Mouse (Mus musculus): ENCODE results near the gene Comp. TPM values are rescaled to one million over a fixed set of nuclear protein-coding genes. Genes with fewer than 3 reads are reported as not detected.

Comp gene
- polyA plus RNA-seq, 1 experiment from 2014 or later, result 2.7 TPM

DNA sequence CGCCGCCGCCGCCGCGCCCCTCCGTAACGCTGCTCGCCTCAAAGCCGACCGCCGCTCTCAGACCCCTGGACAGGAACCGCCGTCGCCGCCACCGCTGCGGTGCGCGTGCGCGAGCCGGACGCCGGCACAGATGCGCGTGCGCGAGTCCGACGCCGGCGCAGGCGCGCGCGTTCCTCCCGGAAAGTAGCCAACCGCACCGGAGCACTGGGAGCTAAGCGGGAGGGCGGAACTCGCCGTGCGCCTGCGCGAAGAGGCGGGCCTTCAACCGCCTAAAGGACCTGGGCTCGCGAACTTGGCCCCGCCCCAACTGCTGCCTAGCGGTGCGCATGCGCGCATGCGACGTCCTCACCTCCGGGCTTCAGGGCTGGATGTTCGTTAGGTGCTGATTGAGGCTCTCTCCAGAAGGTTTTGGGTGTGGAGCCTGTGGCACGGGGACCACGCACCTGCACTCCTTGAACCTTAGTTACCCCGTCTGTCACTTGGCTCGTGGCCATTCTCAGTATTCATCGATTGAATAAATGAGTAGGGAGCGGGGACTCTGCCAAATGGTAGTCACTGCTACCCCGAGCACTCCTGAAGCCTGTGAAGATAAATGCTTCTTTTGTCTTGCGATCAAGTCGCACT, 20.1 kb upstream of the Comp start, which contains the start of gene Upf1:
TSS of gene Upf1 (minus strand) at position 85 of the 624 bp plus-strand sequence.
- Histone ChIP-seq H3K4me3 (peak within 1 kb of the TSS; percentile 96), H3K4me1 (replicated peaks) (peaks cover 49% of the 10 kb centered on the region), H3K9me3 (replicated peaks) (0 out of 2 replicates have a peak, but pooled peaks cover 2% of the 10 kb centered on the region), H3K9ac (peak within 1 kb of the TSS; percentile 98), H3K4me2 (peak within 1 kb of the TSS; percentile 99), H3K27me3 (replicated peaks) (no peaks in the 10 kb centered on the region), H3K27ac (ENCODE audit: poor library complexity, severe bottlenecking) (peak within 1 kb of the TSS; percentile 79), H3K36me3 (peaks cover 19% of the 10 kb centered on the region)
- under 1% methylated on average over 69 of the region's 69 CpGs for WGBS
- ATAC-seq (ENCODE audit: insufficient number of reproducible peaks, low FRiP score), result peak; percentile 91

GRCm38 (mm10) chr8:70354004-70354403, 19.4 kb upstream of the Comp start:
- H3K27me3 ChIP-seq (replicated peaks), result no peaks in the 10 kb centered on the region
- H3K4me1 ChIP-seq (replicated peaks), result peaks cover 42% of the 10 kb centered on the region
- peak overlapping the region; percentile 67 for H3K9ac ChIP-seq
- WGBS, result 65% methylated on average over 4 of the region's 4 CpGs
- H3K9me3 ChIP-seq (replicated peaks), result 0 out of 2 replicates have a peak, but pooled peaks cover 2% of the 10 kb centered on the region
- peak overlapping the region; percentile 76 for H3K4me2 ChIP-seq
- no peak overlapping the region for H3K27ac ChIP-seq (ENCODE audit: poor library complexity, severe bottlenecking)
- no peak for ATAC-seq (ENCODE audit: insufficient number of reproducible peaks, low FRiP score)
- H3K4me3 ChIP-seq, result peak overlapping the region; percentile 96
- H3K36me3 ChIP-seq, result peaks cover 12% of the 10 kb centered on the region

GRCm38 (mm10) chr8:70356111-70356510, 17.2 kb upstream of the Comp start:
- ATAC-seq (ENCODE audit: insufficient number of reproducible peaks, low FRiP score), result peak; percentile 69
- no peak overlapping the region for H3K4me3 ChIP-seq
- no peaks in the 10 kb centered on the region for H3K27me3 ChIP-seq (replicated peaks)
- H3K4me2 ChIP-seq, result no peak overlapping the region
- H3K9me3 ChIP-seq (replicated peaks), result 0 out of 2 replicates have a peak, but pooled peaks cover 2% of the 10 kb centered on the region
- H3K36me3 ChIP-seq, result no peaks in the 10 kb centered on the region
- no peak overlapping the region for H3K9ac ChIP-seq
- peaks cover 28% of the 10 kb centered on the region for H3K4me1 ChIP-seq (replicated peaks)
- WGBS, result 71% methylated on average over 1 of the region's 1 CpGs
- peak overlapping the region; percentile 48; the same call in 1 of the 2 replicates for H3K27ac ChIP-seq (ENCODE audit: poor library complexity, severe bottlenecking)

DNA sequence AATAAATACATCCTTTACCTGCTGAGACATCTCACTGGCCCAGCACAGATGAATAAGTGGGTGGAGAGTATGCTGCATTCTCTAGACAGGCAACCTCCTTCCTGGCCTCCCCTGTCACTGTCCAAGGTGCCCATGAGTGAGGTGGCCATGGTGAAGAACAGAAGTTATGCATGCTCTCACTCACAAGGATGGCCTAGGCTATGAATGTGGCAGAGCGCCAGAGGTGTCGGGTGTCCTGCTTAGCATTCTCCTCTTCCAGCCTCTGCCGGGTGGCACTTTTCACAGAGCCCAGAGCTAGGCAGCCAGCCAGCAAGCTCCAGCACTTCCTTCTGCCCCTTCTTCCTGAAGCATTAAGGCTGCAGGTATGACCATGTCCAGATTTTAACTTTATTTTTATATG, 13.9 kb upstream of the Comp start:
- peaks cover 7% of the 10 kb centered on the region for H3K4me1 ChIP-seq (replicated peaks)
- H3K36me3 ChIP-seq, result no peaks in the 10 kb centered on the region
- no peaks in the 10 kb centered on the region for H3K27me3 ChIP-seq (replicated peaks)
- H3K4me2 ChIP-seq, result no peak overlapping the region
- no peak for ATAC-seq (ENCODE audit: insufficient number of reproducible peaks, low FRiP score)
- 0 out of 2 replicates have a peak, but pooled peaks cover 2% of the 10 kb centered on the region for H3K9me3 ChIP-seq (replicated peaks)
- H3K4me3 ChIP-seq, result no peak overlapping the region
- H3K9ac ChIP-seq, result no peak overlapping the region
- no peak overlapping the region for H3K27ac ChIP-seq (ENCODE audit: poor library complexity, severe bottlenecking)
- WGBS, result 30% methylated on average over 3 of the region's 3 CpGs

GRCm38 (mm10) chr8:70360769-70361168, 12.6 kb upstream of the Comp start:
- peaks cover 7% of the 10 kb centered on the region for H3K4me1 ChIP-seq (replicated peaks)
- 0 out of 2 replicates have a peak, but pooled peaks cover 2% of the 10 kb centered on the region for H3K9me3 ChIP-seq (replicated peaks)
- no peak overlapping the region for H3K9ac ChIP-seq
- no peak overlapping the region for H3K4me2 ChIP-seq
- WGBS, result 49% methylated on average over 4 of the region's 4 CpGs
- H3K27ac ChIP-seq (ENCODE audit: poor library complexity, severe bottlenecking), result no peak overlapping the region
- H3K27me3 ChIP-seq (replicated peaks), result no peaks in the 10 kb centered on the region
- no peaks in the 10 kb centered on the region for H3K36me3 ChIP-seq
- ATAC-seq (ENCODE audit: insufficient number of reproducible peaks, low FRiP score), result no peak
- no peak overlapping the region for H3K4me3 ChIP-seq

DNA sequence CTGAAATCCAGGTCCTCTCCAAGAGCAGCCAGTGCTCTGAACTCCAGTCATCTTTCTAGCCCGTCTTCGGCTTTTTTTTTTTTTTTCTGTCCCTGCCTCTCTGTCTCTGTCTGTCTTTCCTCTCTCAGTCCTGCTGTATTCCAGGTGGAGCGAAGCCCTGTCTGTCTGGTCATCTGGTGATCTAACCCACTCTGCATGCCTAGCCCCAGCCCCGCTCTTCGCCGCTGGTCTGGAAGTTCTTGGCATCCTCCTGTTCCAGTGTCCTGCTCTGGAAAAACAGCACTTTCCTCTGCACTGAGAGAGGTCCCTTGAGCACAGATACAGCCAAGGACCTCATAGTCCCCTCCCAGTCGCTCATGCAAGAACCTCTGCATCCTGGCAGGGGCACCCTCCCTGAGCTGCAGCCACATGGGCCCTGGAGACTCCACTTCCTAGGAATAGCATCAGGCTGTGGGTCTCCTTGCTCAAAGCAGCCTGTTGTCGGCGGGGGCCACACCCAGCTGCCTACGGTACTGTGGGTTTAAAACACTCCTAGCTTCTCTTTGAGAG, 11.8 kb upstream of the Comp start:
- Histone ChIP-seq H3K27ac (ENCODE audit: poor library complexity, severe bottlenecking) (no peak overlapping the region), H3K4me1 (replicated peaks) (peaks cover 7% of the 10 kb centered on the region), H3K9me3 (replicated peaks) (0 out of 2 replicates have a peak, but pooled peaks cover 2% of the 10 kb centered on the region), H3K4me3 (no peak overlapping the region), H3K36me3 (no peaks in the 10 kb centered on the region), H3K4me2 (no peak overlapping the region), H3K27me3 (replicated peaks) (no peaks in the 10 kb centered on the region), H3K9ac (0 out of 2 replicates have a peak overlapping the region, but pooled peaks have one; percentile 14)
- WGBS, result 69% methylated on average over 10 of the region's 10 CpGs
- no peak for ATAC-seq (ENCODE audit: insufficient number of reproducible peaks, low FRiP score)

GRCm38 (mm10) chr8:70364066-70364465, 9.3 kb upstream of the Comp start:
- ATAC-seq (ENCODE audit: insufficient number of reproducible peaks, low FRiP score), result peak; percentile 61
- no peaks in the 10 kb centered on the region for H3K36me3 ChIP-seq
- no peaks in the 10 kb centered on the region for H3K9me3 ChIP-seq (replicated peaks)
- H3K4me2 ChIP-seq, result no peak overlapping the region
- H3K4me3 ChIP-seq, result no peak overlapping the region
- H3K27me3 ChIP-seq (replicated peaks), result no peaks in the 10 kb centered on the region
- peaks cover 11% of the 10 kb centered on the region for H3K4me1 ChIP-seq (replicated peaks)
- 35% methylated on average over 5 of the region's 5 CpGs for WGBS
- no peak overlapping the region for H3K27ac ChIP-seq (ENCODE audit: poor library complexity, severe bottlenecking)
- no peak overlapping the region for H3K9ac ChIP-seq

DNA sequence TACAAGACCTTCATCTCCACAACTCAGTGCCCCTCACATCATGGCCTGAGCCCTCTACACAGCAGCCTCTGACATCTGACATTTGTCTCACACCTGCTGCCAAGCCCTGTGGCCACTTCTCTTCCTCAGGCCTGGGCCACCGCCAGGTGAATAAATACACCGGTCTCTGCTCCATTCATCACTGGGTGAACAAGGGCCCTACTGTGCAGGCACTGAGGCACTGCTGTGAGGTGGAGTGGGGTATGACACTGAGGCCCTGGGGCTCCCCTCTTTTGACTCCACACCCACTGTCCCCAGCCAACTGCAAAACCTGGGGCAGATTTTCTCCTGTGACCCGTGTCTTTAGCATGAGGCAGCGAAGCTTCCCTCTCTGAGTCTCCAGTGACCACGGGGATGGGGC, 6.8 kb upstream of the Comp start:
- no peaks in the 10 kb centered on the region for H3K9me3 ChIP-seq (replicated peaks)
- no peak for ATAC-seq (ENCODE audit: insufficient number of reproducible peaks, low FRiP score)
- no peak overlapping the region for H3K4me3 ChIP-seq
- H3K36me3 ChIP-seq, result no peaks in the 10 kb centered on the region
- peaks cover 14% of the 10 kb centered on the region for H3K4me1 ChIP-seq (replicated peaks)
- no peak overlapping the region for H3K27ac ChIP-seq (ENCODE audit: poor library complexity, severe bottlenecking)
- no peak overlapping the region for H3K9ac ChIP-seq
- WGBS, result 73% methylated on average over 5 of the region's 5 CpGs
- peaks cover 3% of the 10 kb centered on the region for H3K27me3 ChIP-seq (replicated peaks)
- H3K4me2 ChIP-seq, result no peak overlapping the region

- Histone ChIP-seq H3K4me3 (no peak overlapping the region), H3K9ac (no peak overlapping the region), H3K36me3 (no peaks in the 10 kb centered on the region), H3K27me3 (replicated peaks) (peaks cover 41% of the 10 kb centered on the region), H3K9me3 (replicated peaks) (no peaks in the 10 kb centered on the region), H3K27ac (ENCODE audit: poor library complexity, severe bottlenecking) (no peak overlapping the region), H3K4me2 (no peak overlapping the region), H3K4me1 (replicated peaks) (peaks cover 47% of the 10 kb centered on the region)
- no peak for ATAC-seq (ENCODE audit: insufficient number of reproducible peaks, low FRiP score)
- WGBS, result 73% methylated on average over 7 of the region's 7 CpGs
Measured at GRCm38 (mm10) chr8:70370476-70370875, 2.9 kb upstream of the Comp start.

DNA sequence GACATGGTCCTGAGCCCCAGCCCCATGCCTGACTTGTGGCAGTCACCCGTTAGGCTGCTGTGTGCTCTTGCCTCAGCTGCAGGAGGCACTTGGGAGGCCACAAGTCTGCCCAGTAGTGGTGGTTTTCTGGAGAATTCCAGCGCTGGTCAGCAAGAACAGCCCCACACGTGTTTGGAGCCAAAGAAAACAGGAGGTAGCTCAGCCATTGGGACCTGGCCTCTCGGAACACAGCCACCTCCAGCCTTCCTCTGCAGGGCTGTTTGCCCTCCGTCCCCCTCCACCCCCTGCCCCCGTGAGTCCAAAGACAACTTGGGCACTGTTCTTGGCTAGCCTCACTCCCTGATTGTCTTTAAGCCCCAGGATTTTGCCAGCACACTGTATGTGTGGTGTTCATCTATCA, 1.4 kb upstream of the Comp start:
- Histone ChIP-seq H3K9me3 (replicated peaks) (no peaks in the 10 kb centered on the region), H3K27ac (ENCODE audit: poor library complexity, severe bottlenecking) (peak overlapping the region; percentile 65; the same call in 1 of the 2 replicates), H3K4me2 (no peak overlapping the region), H3K9ac (no peak overlapping the region), H3K4me1 (replicated peaks) (peaks cover 58% of the 10 kb centered on the region), H3K4me3 (no peak overlapping the region), H3K27me3 (replicated peaks) (peaks cover 56% of the 10 kb centered on the region), H3K36me3 (no peaks in the 10 kb centered on the region)
- WGBS, result 26% methylated on average over 6 of the region's 6 CpGs
- ATAC-seq (ENCODE audit: insufficient number of reproducible peaks, low FRiP score), result peak; percentile 54

DNA sequence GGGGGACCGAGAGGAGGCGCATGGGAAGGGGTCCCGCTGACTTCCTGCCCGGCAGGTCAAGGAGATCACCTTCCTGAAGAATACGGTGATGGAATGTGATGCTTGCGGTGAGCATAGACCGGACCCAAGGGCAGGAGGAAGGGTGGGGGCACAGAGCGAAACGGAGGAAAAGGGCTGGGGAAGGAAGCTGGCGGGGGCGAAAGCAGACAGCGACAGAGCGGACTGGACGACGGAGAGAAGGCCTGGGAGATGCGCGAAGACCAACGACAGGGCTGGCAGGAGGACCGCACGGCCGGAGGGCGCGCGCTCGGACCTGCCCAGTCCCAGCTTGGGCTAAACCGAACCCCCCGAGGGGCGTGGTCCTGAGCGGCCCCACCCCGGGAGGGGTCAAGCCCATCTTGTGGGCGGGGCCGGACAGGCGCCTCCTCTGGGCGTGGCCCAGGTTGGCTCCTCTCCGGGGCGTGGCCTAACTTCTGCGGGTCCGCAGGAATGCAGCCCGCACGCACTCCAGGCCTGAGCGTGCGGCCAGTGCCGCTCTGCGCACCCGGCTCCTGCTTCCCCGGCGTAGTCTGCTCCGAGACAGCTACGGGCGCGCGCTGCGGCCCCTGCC, 1.1 kb downstream of the Comp start:
- H3K4me1 ChIP-seq (replicated peaks), result peaks cover 52% of the 10 kb centered on the region
- ATAC-seq (ENCODE audit: insufficient number of reproducible peaks, low FRiP score), result peak; percentile 83
- H3K27me3 ChIP-seq (replicated peaks), result peaks cover 81% of the 10 kb centered on the region
- H3K9ac ChIP-seq, result no peak overlapping the region
- no peak overlapping the region for H3K27ac ChIP-seq (ENCODE audit: poor library complexity, severe bottlenecking)
- peak overlapping the region; percentile 64 for H3K4me2 ChIP-seq
- WGBS, result under 1% methylated on average over 42 of the region's 53 CpGs
- H3K9me3 ChIP-seq (replicated peaks), result no peaks in the 10 kb centered on the region
- H3K36me3 ChIP-seq, result no peaks in the 10 kb centered on the region
- peak overlapping the region; percentile 39 for H3K4me3 ChIP-seq
